Comparison of ENCODE assay signal across 9 mouse cellular contexts in genomic region chr2:61811163-61811506, GRCm38 (mm10). TPM values are rescaled to one million over a fixed set of nuclear protein-coding genes. Genes with fewer than 3 reads are reported as not detected.
DNase-seq lines count a peak whose midpoint lies in the region; ATAC-seq and TF ChIP-seq lines count a peak whose summit lies in the region.
"Had no signal": no experiment of that assay in that cellular context is flagged by ENCODE, and none has a peak within 500 bp of the region (broad histone marks: within the 10 kb centered on the region; RNA-seq: fewer than 3 reads in every experiment).

No protein-coding gene starts in this region.

- 33% methylated on average over 8 of the region's 8 CpGs for WGBS in heart, embryonic 15.5 days
- 7% methylated on average over 8 of the region's 8 CpGs for WGBS in hindbrain, embryonic 14.5 days
- WGBS in midbrain, embryonic 14.5 days, result 5% methylated on average over 8 of the region's 8 CpGs

- intact Hi-C loops in heart, postnatal 10 days (cut with DNase I), result loop anchor here (5.0 to 10.0 kb wide), 3 partner anchors 99 to 644 kb away; partner anchors contain the start of gene Psmd14

- no peak for TF ChIP-seq POLR2A in brain, embryonic 14.5 days (IDR thresholded peaks at IDR 0.05; ENCODE audit: borderline replicate concordance, extremely low read depth, insufficient read depth, insufficient read length, poor library complexity, severe bottlenecking)

- H3K36me3 ChIP-seq in heart, embryonic 15.5 days, result no peaks in the 10 kb centered on the region
- H3K36me3 ChIP-seq in hindbrain, embryonic 14.5 days (replicated peaks; ENCODE audit: control insufficient read depth, insufficient read depth), result no peaks in the 10 kb centered on the region
- no peaks in the 10 kb centered on the region for H3K36me3 ChIP-seq in midbrain, embryonic 14.5 days (ENCODE audit: control insufficient read depth, insufficient read depth, low read length)

- no peak overlapping the region for H3K9ac ChIP-seq in heart, embryonic 15.5 days
- H3K9ac ChIP-seq in hindbrain, embryonic 14.5 days, result peak overlapping the region; percentile 45; the same call in 1 of the 2 replicates
- no peak overlapping the region for H3K9ac ChIP-seq in midbrain, embryonic 14.5 days (replicated peaks; ENCODE audit: low read length)

- no peak for ATAC-seq in heart, embryonic 15.5 days (replicated peaks; ENCODE audit: insufficient number of reproducible peaks, insufficient read depth, low FRiP score, low read depth)
- no peak for ATAC-seq in hindbrain, embryonic 14.5 days (ENCODE audit: low FRiP score)
- no peak for ATAC-seq in midbrain, embryonic 14.5 days (ENCODE audit: low FRiP score, low TSS enrichment)

- no peak for DNase-seq in heart, postnatal 10 days
- DNase-seq in brain, embryonic 14.5 days (ENCODE audit: low read depth), result peak; percentile 43
- peak; percentile 25 for DNase-seq in hindbrain, embryonic 14.5 days (ENCODE audit: low spot score)
- DNase-seq in midbrain, embryonic 14.5 days, result no peak
- DNase-seq in ovary, postnatal 36 days (ENCODE audit: low spot score), result no peak
- no peak for DNase-seq in frontal cortex, postnatal 10 days (ENCODE audit: low spot score in 2 of 2)
- no peak for DNase-seq in urinary bladder, postnatal 14 days (ENCODE audit: low spot score)

- H3K4me1 ChIP-seq in heart, embryonic 15.5 days (replicated peaks), result peaks cover 27% of the 10 kb centered on the region
- H3K4me1 ChIP-seq in hindbrain, embryonic 14.5 days (replicated peaks; ENCODE audit: control insufficient read depth, insufficient read depth, low read length), result peaks cover 14% of the 10 kb centered on the region; the same call in 1 of the 2 replicates
- H3K4me1 ChIP-seq in midbrain, embryonic 14.5 days (ENCODE audit: control insufficient read depth, insufficient read depth, low read length), result 0 out of 2 replicates have a peak, but pooled peaks cover 16% of the 10 kb centered on the region

- TF ChIP-seq CTCF in brain, embryonic 14.5 days (IDR thresholded peaks at IDR 0.05; ENCODE audit: borderline replicate concordance, extremely low read depth, insufficient read depth, insufficient read length), result no peak

- peak overlapping the region; percentile 96 for H3K4me2 ChIP-seq in heart, embryonic 15.5 days
- peak overlapping the region; percentile 86 for H3K4me2 ChIP-seq in hindbrain, embryonic 14.5 days (replicated peaks)
- H3K4me2 ChIP-seq in midbrain, embryonic 14.5 days (ENCODE audit: low read length), result peak overlapping the region; percentile 88

- H3K27ac ChIP-seq in heart, embryonic 15.5 days, result no peak overlapping the region
- no peak overlapping the region for H3K27ac ChIP-seq in hindbrain, embryonic 14.5 days
- no peak overlapping the region for H3K27ac ChIP-seq in midbrain, embryonic 14.5 days (replicated peaks; ENCODE audit: low read depth, low read length)

- peak overlapping the region; percentile 60 for H3K4me3 ChIP-seq in heart, embryonic 15.5 days
- peak overlapping the region; percentile 39 for H3K4me3 ChIP-seq in hindbrain, embryonic 14.5 days (replicated peaks; ENCODE audit: low read length)
- peak overlapping the region; percentile 45 for H3K4me3 ChIP-seq in midbrain, embryonic 14.5 days (replicated peaks; ENCODE audit: low read depth, low read length)

- H3K9me3 ChIP-seq in heart, embryonic 15.5 days (replicated peaks), result no peaks in the 10 kb centered on the region
- 0 out of 2 replicates have a peak, but pooled peaks cover 7% of the 10 kb centered on the region for H3K9me3 ChIP-seq in hindbrain, embryonic 14.5 days (ENCODE audit: control insufficient read depth, low read length)
- H3K9me3 ChIP-seq in midbrain, embryonic 14.5 days (ENCODE audit: control insufficient read depth, low read length), result no peaks in the 10 kb centered on the region

- peaks cover 93% of the 10 kb centered on the region for H3K27me3 ChIP-seq in heart, embryonic 15.5 days
- H3K27me3 ChIP-seq in hindbrain, embryonic 14.5 days (ENCODE audit: control insufficient read depth, insufficient read depth, low read length), result peaks cover 82% of the 10 kb centered on the region
- H3K27me3 ChIP-seq in midbrain, embryonic 14.5 days (ENCODE audit: control insufficient read depth, insufficient read depth, low read length), result peaks cover 87% of the 10 kb centered on the region

RNA-seq across cellular contexts. Expression of gene Tbr1, which starts 8.4 kb away (rescaled TPM):
- polyA plus RNA-seq in heart, embryonic 15.5 days (2015; fragmentation: Nextera tagmentation; extraction: Ambion mirVana), result 0.03 and 0.04 TPM in 2 replicates
- total RNA-seq in heart, postnatal 10 days (2021), result not detected
- polyA plus RNA-seq in brain, embryonic 14.5 days (2012; rRNA removed), result 33.8 and 60.1 TPM in 2 replicates
- 0.24 and 0.56 TPM in 2 replicates for polyA plus RNA-seq in hindbrain, embryonic 14.5 days (2014; fragmentation: Nextera tagmentation; extraction: Ambion mirVana)
- polyA plus RNA-seq in midbrain, embryonic 14.5 days (2014; fragmentation: Nextera tagmentation; extraction: Ambion mirVana), result 1.1 TPM in 2 replicates
- polyA plus RNA-seq: large intestine, adult 2 months had no signal

Comparison
In these comparisons a context has a peak if more than half of its experiments do, and no peak if none do; other contexts are left out.
1. DNase-seq: peak in brain, embryonic 14.5 days (single experiment) and hindbrain, embryonic 14.5 days (single experiment); none in heart, postnatal 10 days (0 of 2), midbrain, embryonic 14.5 days (single experiment), ovary, postnatal 36 days (single experiment), frontal cortex, postnatal 10 days (0 of 2) and urinary bladder, postnatal 14 days (single experiment).
2. RNA of gene Tbr1, which starts 8.4 kb away (polyA plus RNA-seq): 33.8 to 60.1 TPM in brain, embryonic 14.5 days; 1.1 TPM in midbrain, embryonic 14.5 days, 0.24 to 0.56 TPM in hindbrain, embryonic 14.5 days and 0.03 to 0.04 TPM in heart, embryonic 15.5 days; every median in the first group is over 10 times any median in the second.
3. Peak in every context shown above with its lines, with median percentiles within 50 percentile points of each other: H3K4me2 ChIP-seq and H3K4me3 ChIP-seq.